Mouse (Mus musculus): ENCODE measurements around the gene Ormdl3. TPM values are rescaled to one million over a fixed set of nuclear protein-coding genes. Genes with fewer than 3 reads are reported as not detected.

Gene Ormdl3
- total and polyA plus RNA-seq, 3 experiments: 52.7 to 93.7 TPM; not detected in 1

- H3K79me2 ChIP-seq (ENCODE audit: control insufficient read depth, insufficient read depth, low read length, poor library complexity): no peaks in the 10 kb centered on the region; the same call in 1 of the 2 replicates
- peak; percentile 50 for DNase-seq (ENCODE audit: low read depth, low spot score)
- no peaks in the 10 kb centered on the region for H3K9me3 ChIP-seq (replicated peaks; ENCODE audit: insufficient read depth, low read length)
- peaks cover 1 to 6% of the 10 kb centered on the region in 2 experiments; a peak in 3 of 4 replicates for H3K27me3 ChIP-seq (ENCODE audit: control insufficient read depth in 1 of 2, insufficient read depth in 2 of 2, low read length in 2 of 2)
- no peak overlapping the region for H3K9ac ChIP-seq (ENCODE audit: control insufficient read depth, low read depth, low read length, poor library complexity, severe bottlenecking)
- TF ChIP-seq ZC3H11A (IDR thresholded peaks at IDR 0.05; ENCODE audit: low read depth, low read length): peak; percentile 56
- peak; percentile 60 for TF ChIP-seq RAD21 (IDR thresholded peaks at IDR 0.05; ENCODE audit: low read depth, low read length)
- peak; percentile 28 to 65 (median 48); a peak in 5 of 6 replicates for TF ChIP-seq CTCF (IDR thresholded peaks at IDR 0.05 in 2 of 3, conservative IDR thresholded peaks at IDR 0.05 in 1 of 3; ENCODE audit: control insufficient read depth in 1 of 3, insufficient read depth in 1 of 3, low read depth in 2 of 3, low read length in 3 of 3, poor library complexity in 1 of 3, severe bottlenecking in 1 of 3)
- TF ChIP-seq USF2 (IDR thresholded peaks at IDR 0.05; ENCODE audit: borderline replicate concordance in 1 of 2, insufficient read depth in 1 of 2, low read depth in 1 of 2, low read length in 2 of 2): no peak
- no peak for TF ChIP-seq E2F4 (IDR thresholded peaks at IDR 0.05; ENCODE audit: borderline replicate concordance, low read depth, low read length)
- no peak for TF ChIP-seq MAX (IDR thresholded peaks at IDR 0.05; ENCODE audit: low read length)
- TF ChIP-seq SMC3 (IDR thresholded peaks at IDR 0.05; ENCODE audit: low read depth, low read length): peak; percentile 61
- H3K4me3 ChIP-seq (ENCODE audit: control insufficient read depth in 1 of 2, insufficient read depth in 1 of 2, low read depth in 2 of 2, low read length in 2 of 2): no peak overlapping the region
- H3K4me1 ChIP-seq (ENCODE audit: control insufficient read depth in 1 of 2, insufficient read depth in 2 of 2, low read length in 2 of 2): peaks cover 7 to 9% of the 10 kb centered on the region in 2 experiments
- peaks cover 0 to 16% of the 10 kb centered on the region in 2 experiments; a peak in 2 of 4 replicates for H3K36me3 ChIP-seq (ENCODE audit: control insufficient read depth in 1 of 2, insufficient read depth in 2 of 2, low read length in 2 of 2)
- H3K27ac ChIP-seq (ENCODE audit: control insufficient read depth, low read depth, low read length): no peak overlapping the region
Measured at GRCm38 (mm10) chr11:98549363-98549762, 37.8 kb downstream of the Ormdl3 start.

- Histone ChIP-seq H3K79me2 (ENCODE audit: control insufficient read depth, insufficient read depth, low read length, poor library complexity) (no peaks in the 10 kb centered on the region; the same call in 1 of the 2 replicates), H3K27me3 (ENCODE audit: control insufficient read depth in 1 of 2, insufficient read depth in 2 of 2, low read length in 2 of 2) (peaks cover 1 to 8% of the 10 kb centered on the region in 2 experiments; a peak in 3 of 4 replicates), H3K4me1 (ENCODE audit: control insufficient read depth in 1 of 2, insufficient read depth in 2 of 2, low read length in 2 of 2) (peaks cover 7 to 9% of the 10 kb centered on the region in 2 experiments), H3K9ac (ENCODE audit: control insufficient read depth, low read depth, low read length, poor library complexity, severe bottlenecking) (no peak overlapping the region), H3K9me3 (replicated peaks; ENCODE audit: insufficient read depth, low read length) (no peaks in the 10 kb centered on the region), H3K36me3 (ENCODE audit: control insufficient read depth in 1 of 2, insufficient read depth in 2 of 2, low read length in 2 of 2) (peaks cover 0 to 12% of the 10 kb centered on the region in 2 experiments; a peak in 2 of 4 replicates), H3K27ac (ENCODE audit: control insufficient read depth, low read depth, low read length) (no peak overlapping the region), H3K4me3 (ENCODE audit: control insufficient read depth in 1 of 2, insufficient read depth in 1 of 2, low read depth in 2 of 2, low read length in 2 of 2) (no peak overlapping the region)
- TF ChIP-seq POLR2AphosphoS5 (IDR thresholded peaks at IDR 0.05; ENCODE audit: borderline replicate concordance, low read depth, low read length): no peak
- DNase-seq (ENCODE audit: low read depth, low spot score): no peak
Measured at GRCm38 (mm10) chr11:98547308-98547693, 39.9 kb downstream of the Ormdl3 start.

- Histone ChIP-seq H3K9ac (ENCODE audit: control insufficient read depth, low read depth, low read length, poor library complexity, severe bottlenecking) (no peak overlapping the region), H3K79me2 (ENCODE audit: control insufficient read depth, insufficient read depth, low read length, poor library complexity) (no peaks in the 10 kb centered on the region; the same call in 1 of the 2 replicates), H3K27ac (ENCODE audit: control insufficient read depth, low read depth, low read length) (no peak overlapping the region), H3K4me1 (ENCODE audit: control insufficient read depth in 1 of 2, insufficient read depth in 2 of 2, low read length in 2 of 2) (peaks cover 3 to 7% of the 10 kb centered on the region in 2 experiments; a peak in 3 of 4 replicates), H3K9me3 (replicated peaks; ENCODE audit: insufficient read depth, low read length) (no peaks in the 10 kb centered on the region), H3K36me3 (ENCODE audit: control insufficient read depth in 1 of 2, insufficient read depth in 2 of 2, low read length in 2 of 2) (peaks cover 0 to 6% of the 10 kb centered on the region in 2 experiments; a peak in 2 of 4 replicates), H3K4me3 (ENCODE audit: control insufficient read depth in 1 of 2, insufficient read depth in 1 of 2, low read depth in 2 of 2, low read length in 2 of 2) (no peak overlapping the region), H3K27me3 (ENCODE audit: control insufficient read depth in 1 of 2, insufficient read depth in 2 of 2, low read length in 2 of 2) (peaks cover 1 to 8% of the 10 kb centered on the region in 2 experiments; a peak in 3 of 4 replicates)
- TF ChIP-seq USF2 (IDR thresholded peaks at IDR 0.05; ENCODE audit: borderline replicate concordance in 1 of 2, insufficient read depth in 1 of 2, low read depth in 1 of 2, low read length in 2 of 2): no peak
- TF ChIP-seq KAT2A (conservative IDR thresholded peaks at IDR 0.05; ENCODE audit: low read depth, low read length): no peak
- TF ChIP-seq NRF1 (IDR thresholded peaks at IDR 0.05; ENCODE audit: insufficient read depth, low read depth, low read length, poor library complexity, severe bottlenecking): no peak
- no peak for DNase-seq (ENCODE audit: low read depth, low spot score)
Measured at GRCm38 (mm10) chr11:98546529-98547307, 40.5 kb downstream of the Ormdl3 start.

Data from MEL (cell line).